Mouse (Mus musculus): ENCODE data around the gene Prm2. TPM values are rescaled to one million over a fixed set of nuclear protein-coding genes. Genes with fewer than 3 reads are reported as not detected.

The Prm2 gene
- total RNA-seq, 2 experiments from 2014 or later = not detected

Other genes with a start within 250 kb of the Prm2 start
- 0.54 and 0.59 TPM in 2 replicates for gene Socs1, start 10.6 kb downstream of the Prm2 start, total RNA-seq (2015)
- gene Socs1, start 10.6 kb downstream of the Prm2 start, total RNA-seq (2017) = 0.73 and 1.7 TPM in 2 replicates
- gene Tnp2, start 7.5 kb downstream of the Prm2 start, total RNA-seq (2015) = not detected in 2 replicates
- not detected in 2 replicates for gene Tnp2, start 7.5 kb downstream of the Prm2 start, total RNA-seq (2017)
- gene Prm3, start 5.2 kb downstream of the Prm2 start, total RNA-seq (2015) = not detected in 2 replicates
- not detected in 2 replicates for gene Prm3, start 5.2 kb downstream of the Prm2 start, total RNA-seq (2017)
- gene Prm1, start 9.7 kb upstream of the Prm2 start, total RNA-seq (2015) = not detected in 2 replicates
- not detected in 2 replicates for gene Prm1, start 9.7 kb upstream of the Prm2 start, total RNA-seq (2017)
- not detected in 2 replicates for gene Gm11172, start 16.8 kb upstream of the Prm2 start, total RNA-seq (2015)
- gene Gm11172, start 16.8 kb upstream of the Prm2 start, total RNA-seq (2017) = not detected in 2 replicates
- gene Rmi2, start 38.9 kb upstream of the Prm2 start, total RNA-seq (2015) = 3.6 and 4.8 TPM in 2 replicates
- gene Rmi2, start 38.9 kb upstream of the Prm2 start, total RNA-seq (2017) = 2.9 TPM in 2 replicates

Measured in megakaryocyte, adult 5-6 weeks (primary cell).